Mouse (Mus musculus): ENCODE measurements at regions not wholly inside any gene's neighbourhood (a gene's known extent, or its start where the extent isn't known, plus 50 kb on each side); places are given as distances from the start of the nearest gene placed in this dataset.

GRCm38 (mm10) chr6:50973231-50973654 is 319.0 kb upstream of the Npvf start:
- no peak for DNase-seq

GRCm38 (mm10) chr6:50973815-50974214 is 319.6 kb upstream of the Npvf start:
- DNase-seq: no peak

DNA sequence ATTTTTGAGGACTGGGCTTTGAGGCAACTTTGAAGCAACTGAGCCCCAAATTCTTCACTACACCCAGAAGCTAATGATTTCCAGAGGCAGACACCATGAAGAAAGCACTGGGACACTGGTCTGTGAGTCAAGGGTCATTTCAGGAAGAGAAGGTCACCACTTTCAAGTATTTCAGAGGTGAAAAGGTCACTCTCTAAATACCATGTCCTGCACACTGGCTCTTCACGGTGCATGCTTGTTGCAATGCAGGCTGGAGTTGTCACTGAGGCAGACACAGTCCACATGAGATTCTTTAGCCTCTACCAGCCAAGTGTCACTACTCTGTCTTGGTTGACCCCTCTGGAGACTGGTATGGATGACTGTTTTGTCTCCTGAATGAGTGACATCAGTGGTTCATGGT is 320.7 kb upstream of the Npvf start:
- no peak for DNase-seq

DNA sequence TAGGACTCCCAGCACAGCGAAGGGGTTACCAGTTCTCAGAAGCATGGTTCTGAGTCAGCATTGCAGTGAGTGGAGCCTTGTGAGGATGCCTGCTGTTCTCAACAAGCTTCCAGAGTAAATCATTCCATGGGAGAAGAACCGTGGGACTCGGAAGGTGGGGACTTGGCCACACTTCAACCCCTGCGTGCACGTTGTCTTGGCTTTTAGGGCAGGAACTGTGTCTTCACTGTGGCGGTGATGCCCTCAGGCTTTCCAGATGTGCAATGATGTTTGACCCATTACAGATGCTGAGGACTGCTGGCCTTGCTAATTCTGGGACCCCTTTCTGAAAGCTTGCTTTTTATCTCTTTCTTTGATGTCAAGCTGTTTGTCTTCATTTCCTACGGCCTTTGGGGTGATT is 322.7 kb upstream of the Npvf start:
- DNase-seq: no peak

DNA sequence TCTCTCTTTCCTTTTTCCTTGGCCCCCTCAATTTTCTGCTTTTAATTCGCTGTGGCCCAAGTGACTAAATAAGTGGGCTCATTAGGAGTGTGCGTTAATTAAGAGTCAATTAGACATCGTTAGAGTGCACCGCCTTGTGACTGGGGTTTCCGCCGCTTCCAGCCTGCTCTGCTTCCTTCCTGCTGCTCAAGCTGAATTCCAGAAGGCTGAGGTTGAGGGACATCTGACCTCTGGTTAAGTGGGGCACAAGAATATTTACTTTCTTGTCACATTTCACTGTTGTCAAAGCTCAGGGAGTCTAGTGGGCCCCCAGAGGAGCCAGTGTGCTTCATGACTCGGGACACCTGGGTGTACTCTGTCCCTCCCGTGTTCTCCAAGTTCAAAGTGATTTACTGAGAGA is 323.1 kb upstream of the Npvf start:
- DNase-seq: no peak

GRCm38 (mm10) chr6:50978016-50978415 is 323.8 kb upstream of the Npvf start:
- DNase-seq: no peak

DNA sequence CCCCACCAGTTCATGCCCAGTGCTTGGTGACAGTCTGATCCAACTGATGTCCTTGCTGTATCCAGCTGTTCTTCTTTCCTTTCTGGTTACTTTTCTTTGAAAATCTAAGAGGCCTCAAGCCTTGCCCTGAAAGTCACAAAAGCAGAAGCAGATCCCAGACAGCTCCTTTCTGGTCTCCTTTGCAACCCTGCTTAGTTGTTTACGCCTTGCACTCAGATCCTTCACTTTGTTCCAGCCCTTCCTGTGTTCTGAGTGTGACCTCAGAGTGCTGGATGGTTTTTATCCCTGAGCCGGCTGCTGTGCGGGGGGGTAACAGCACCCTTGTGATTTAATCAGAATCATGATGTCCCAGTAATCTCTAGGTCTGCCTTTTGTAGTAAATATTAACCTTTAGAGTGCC is 324.3 kb upstream of the Npvf start:
- DNase-seq: no peak

- no peak for DNase-seq
Measured at GRCm38 (mm10) chr6:50979764-50980163, 325.5 kb upstream of the Npvf start.

DNA sequence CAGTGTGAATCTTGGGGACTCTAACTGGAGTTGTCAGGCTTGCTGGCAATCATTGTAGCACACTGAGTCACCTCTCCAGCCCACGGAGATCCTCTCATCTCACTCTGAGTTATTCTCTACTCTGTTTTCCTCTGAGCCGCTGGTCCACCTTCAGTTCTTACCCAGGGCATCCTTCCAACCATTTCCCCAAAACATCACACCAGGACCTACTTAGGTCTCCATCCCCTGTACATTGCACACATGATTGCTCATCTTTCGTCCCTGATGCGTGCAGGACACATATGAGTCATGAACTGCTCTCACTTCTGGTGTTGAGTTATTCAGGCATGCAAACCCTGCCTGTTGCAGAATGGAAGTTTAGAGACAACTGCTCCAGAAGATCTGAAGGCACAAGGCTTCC is 326.1 kb upstream of the Npvf start:
- DNase-seq: no peak

DNA sequence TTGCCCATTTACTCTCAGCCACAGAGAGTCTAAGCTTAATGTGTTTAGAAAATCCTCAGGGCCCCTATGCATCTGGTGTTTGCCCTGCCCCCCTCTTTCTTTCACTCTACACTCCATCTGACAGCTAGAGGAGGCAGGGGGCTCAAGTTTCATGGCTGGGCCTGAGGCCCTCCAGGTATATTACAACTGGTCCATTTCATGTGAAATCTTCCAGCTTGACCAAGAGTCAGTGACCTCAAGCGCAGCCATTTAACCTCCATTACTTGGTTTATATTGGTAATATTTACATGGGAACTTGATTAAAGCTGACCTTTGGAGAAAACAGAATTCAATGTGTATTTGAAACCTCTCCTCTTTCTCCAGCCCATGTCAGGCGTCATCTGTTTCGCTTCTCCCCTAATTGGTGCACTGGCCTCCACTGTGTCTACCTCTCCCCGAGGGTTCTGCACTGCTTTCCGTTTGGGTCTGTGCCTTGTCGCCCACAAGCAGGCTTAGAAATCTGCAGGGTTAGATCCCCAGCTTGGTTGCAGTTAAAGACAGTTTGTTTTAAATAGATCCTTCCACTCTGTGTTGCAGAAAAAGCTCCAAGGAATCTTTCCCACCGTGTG is 327.6 kb upstream of the Npvf start:
- DNase-seq: no peak

GRCm38 (mm10) chr6:50982856-50983255 is 328.6 kb upstream of the Npvf start:
- no peak for DNase-seq

DNA sequence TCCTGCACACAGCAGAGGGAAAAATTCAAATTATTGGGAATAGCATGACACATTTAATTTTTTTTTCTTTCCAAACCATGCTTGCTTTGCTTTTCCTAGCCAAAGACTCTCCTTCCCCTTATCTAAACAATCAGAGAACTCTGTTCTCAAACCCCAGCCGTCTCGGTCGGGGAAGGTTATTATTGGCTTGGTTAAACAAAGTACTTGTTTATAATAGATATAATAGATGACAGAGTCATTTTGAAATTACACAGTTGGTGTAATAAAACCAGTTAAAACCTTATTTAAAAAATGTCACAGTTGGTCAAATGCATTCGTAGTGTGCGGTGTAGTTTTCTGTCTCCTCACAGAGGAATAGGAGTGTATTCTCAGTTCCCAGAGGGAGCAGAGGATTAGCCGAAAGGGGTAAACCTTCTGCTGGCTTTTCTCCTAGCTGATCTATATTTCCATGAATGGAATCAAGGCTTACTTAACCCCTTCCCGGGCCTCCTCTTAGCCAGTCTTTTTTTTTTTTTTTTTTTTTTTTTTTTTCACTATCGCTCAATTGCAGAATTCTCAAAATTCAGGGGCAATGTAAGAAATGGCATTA is 329.4 kb upstream of the Npvf start:
- no peak for DNase-seq

GRCm38 (mm10) chr6:50984157-50984905 is 330.1 kb upstream of the Npvf start:
- DNase-seq: no peak

- DNase-seq: no peak
Measured at GRCm38 (mm10) chr6:50986270-50986924, 332.2 kb upstream of the Npvf start.

DNA sequence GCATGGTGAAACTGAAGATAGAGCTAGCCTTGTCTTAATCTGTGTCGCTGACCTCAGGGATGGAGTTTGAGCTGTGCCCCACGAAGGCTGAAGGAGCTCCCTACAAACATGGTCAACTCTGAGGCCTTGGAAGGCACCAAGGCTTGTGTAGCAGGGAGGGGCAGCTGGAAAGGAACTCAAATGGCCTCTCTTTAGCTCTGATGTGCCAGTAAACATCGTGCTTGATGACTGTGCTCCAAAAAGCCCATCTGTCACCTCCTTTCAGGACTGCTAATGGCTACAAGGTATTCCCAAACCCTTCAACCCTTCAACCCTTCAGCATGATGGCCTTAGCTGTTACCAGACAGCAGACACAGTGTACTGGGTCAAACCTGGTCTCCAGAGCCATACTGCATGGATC is 334.3 kb upstream of the Npvf start:
- DNase-seq: no peak

GRCm38 (mm10) chr6:50991528-50992125 is 337.4 kb upstream of the Npvf start:
- no peak for DNase-seq

GRCm38 (mm10) chr6:50993952-50994351 is 339.7 kb upstream of the Npvf start:
- DNase-seq: no peak

GRCm38 (mm10) chr6:51002713-51003112 is 348.5 kb upstream of the Npvf start:
- DNase-seq: no peak

GRCm38 (mm10) chr6:51006074-51006591 is 351.9 kb upstream of the Npvf start:
- DNase-seq: no peak

DNA sequence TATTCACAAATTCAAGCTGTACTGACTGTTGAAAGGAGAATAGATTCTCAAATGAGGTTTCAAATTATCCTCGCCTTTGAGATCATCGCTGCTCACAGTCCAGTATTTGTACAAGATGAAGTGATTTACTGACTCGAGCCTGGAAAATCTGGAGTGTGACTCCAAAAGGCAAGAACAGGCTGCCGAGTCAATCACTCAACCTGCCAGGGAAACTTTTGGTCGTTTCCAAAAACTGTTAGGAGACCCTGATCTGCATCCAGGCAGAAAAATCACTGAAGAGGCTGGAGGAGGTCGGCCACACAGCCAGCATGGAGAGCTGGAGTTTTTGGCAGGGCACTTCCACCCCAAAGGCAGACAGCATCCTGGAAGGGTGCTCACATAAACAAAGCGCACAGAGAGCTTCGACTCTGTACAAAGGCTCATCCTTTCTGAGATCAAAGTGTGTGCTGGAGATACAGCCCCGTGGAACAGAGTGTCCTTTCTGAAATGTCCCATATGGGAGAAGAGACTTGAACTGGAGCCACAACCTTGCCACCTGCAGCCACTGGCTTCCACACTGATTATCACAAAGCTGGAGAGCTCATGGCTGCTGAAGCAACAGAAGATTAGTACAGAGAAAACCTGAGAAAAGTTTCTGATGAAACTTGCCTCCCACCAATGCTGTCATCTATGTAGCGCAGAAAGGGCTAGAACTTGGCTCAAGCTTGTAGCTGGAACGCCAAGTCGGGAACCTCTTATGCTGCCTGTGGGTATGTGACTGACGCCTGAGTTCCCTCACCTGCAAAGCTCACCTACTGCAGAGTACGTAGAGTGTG is 355.5 kb upstream of the Npvf start:
- DNase-seq: no peak

- no peak for DNase-seq
Measured at GRCm38 (mm10) chr6:51010536-51010935, 356.3 kb upstream of the Npvf start.

All from thymus, adult 18-20 months (tissue).